Mouse (Mus musculus) limb, embryonic 10.5 days (tissue): ENCODE measurements around the gene Nckap5l. TPM values are rescaled to one million over a fixed set of nuclear protein-coding genes. Genes with fewer than 3 reads are reported as not detected.

ENCODE experiments used
- DNase-seq: peaks from one replicate; pipeline ENCODE4 v3.0.0-alpha.2; 2017; ENCODE audit warnings: low spot score
- H3K27ac ChIP-seq: fragments of 300-500 bp; sonication (generic); 2 replicates; pipeline ENCODE4 v1.5.1; 2016; ENCODE audit warnings: mild to moderate bottlenecking
- H3K27me3 ChIP-seq: fragments of 300-500 bp; sonication (generic); 2 replicates; pipeline ENCODE4 v1.6.1; 2016; ENCODE audit warnings: low read depth, mild to moderate bottlenecking; ENCODE audit not compliant: poor library complexity, severe bottlenecking
- H3K36me3 ChIP-seq: fragments of 300-500 bp; sonication (generic); 2 replicates; pipeline ENCODE4 v1.6.1; 2016; ENCODE audit warnings: mild to moderate bottlenecking, moderate library complexity
- H3K4me1 ChIP-seq: fragments of 300-500 bp; sonication (generic); 2 replicates; pipeline ENCODE4 v1.6.1; 2016
- H3K4me3 ChIP-seq: fragments of 300-500 bp; sonication (generic); 2 replicates; pipeline ENCODE4 v1.5.1; 2016; ENCODE audit warnings: mild to moderate bottlenecking, moderate library complexity
- H3K9me3 ChIP-seq: fragments of 300-500 bp; sonication (generic); replicated peaks from 2 replicates; pipeline ENCODE4 v1.6.1; 2016; ENCODE audit warnings: mild to moderate bottlenecking
- WGBS: fragments of 180-500 bp; shearing (Covaris S2); methylation state at CpG from one replicate; pipeline ENCODE4 v1.1.7; 2016; 5-methylcytosine and 5-hydroxymethylcytosine counted together
- polyA plus RNA-seq: library from polyadenylated mRNA; unstranded; fragments of >200 nt; fragmentation: Nextera tagmentation; extraction: Ambion mirVana; gene quantifications from 2 replicates; pipeline ENCODE4 v1.2.1, GENCODE M21; 2016

Gene Nckap5l
- polyA plus RNA-seq, 1 experiment from 2014 or later, result 17.4 TPM

GRCm38 (mm10) chr15:99438966-99439698 is 18.4 kb downstream of the Nckap5l start:
- Histone ChIP-seq H3K27ac (no peak overlapping the region), H3K27me3 (no peaks in the 10 kb centered on the region), H3K36me3 (peaks cover 65% of the 10 kb centered on the region), H3K4me1 (peaks cover 46% of the 10 kb centered on the region), H3K9me3 (no peaks in the 10 kb centered on the region), H3K4me3 (no peak overlapping the region)
- WGBS, result 86% methylated on average over 8 of the region's 8 CpGs
- DNase-seq, result no peak

DNA sequence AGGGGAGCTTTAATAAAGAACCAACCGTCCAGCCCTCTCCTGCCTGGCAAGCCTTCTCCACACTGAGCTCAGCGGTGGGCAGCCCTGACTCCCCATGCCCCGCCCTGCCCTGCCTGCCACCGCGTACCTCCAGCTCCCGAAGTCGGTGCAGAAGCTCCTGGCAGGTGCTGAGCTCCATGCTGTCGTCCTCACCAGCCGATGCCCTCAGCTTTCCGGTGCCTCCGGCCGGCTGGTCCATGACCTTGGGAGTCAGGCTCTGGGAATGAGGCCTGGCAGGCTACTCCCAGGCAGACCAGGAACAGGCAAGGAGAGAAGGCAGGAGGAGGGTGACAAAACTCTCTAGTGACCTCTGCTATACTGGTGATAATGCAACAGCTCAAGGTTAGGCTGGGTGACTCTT is 23.6 kb downstream of the Nckap5l start:
- Histone ChIP-seq H3K27ac (no peak overlapping the region), H3K27me3 (no peaks in the 10 kb centered on the region), H3K4me3 (no peak overlapping the region), H3K4me1 (peaks cover 46% of the 10 kb centered on the region), H3K36me3 (peaks cover 94% of the 10 kb centered on the region), H3K9me3 (no peaks in the 10 kb centered on the region)
- 90% methylated on average over 12 of the region's 12 CpGs for WGBS
- DNase-seq, result no peak

DNA sequence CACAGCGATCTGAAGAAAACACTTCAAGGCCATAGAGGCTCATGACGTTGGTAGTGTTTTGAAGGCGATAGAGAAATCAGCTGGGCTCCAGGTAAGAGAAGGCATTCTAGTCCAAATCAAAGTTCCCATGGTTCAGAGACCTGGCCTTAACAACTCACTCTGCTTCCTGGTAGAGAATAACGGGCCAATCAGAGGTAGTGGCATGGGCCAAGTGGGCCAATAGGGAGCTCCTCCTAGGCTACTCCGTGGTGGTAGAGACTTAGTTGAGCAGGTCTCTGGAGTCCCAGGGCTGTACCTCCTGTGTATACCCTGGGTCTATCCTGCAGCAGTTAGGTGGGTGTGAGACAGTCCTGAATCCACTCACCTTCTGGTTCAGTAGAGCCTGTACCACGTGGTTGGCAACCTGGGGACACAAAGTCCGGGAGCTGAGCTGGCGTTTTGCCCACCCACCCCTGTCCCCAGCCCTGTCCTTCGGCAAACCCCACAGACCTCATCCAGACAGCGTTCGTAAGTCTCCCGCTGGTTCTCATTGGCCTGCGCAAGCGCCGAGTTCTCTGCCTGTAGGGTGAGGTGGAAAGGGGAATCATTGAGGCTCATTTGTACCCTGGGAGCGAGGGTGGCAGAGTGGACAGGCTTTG is 24.3 kb downstream of the Nckap5l start:
- no peaks in the 10 kb centered on the region for H3K27me3 ChIP-seq
- H3K27ac ChIP-seq, result no peak overlapping the region
- H3K4me1 ChIP-seq, result peaks cover 42% of the 10 kb centered on the region
- H3K4me3 ChIP-seq, result no peak overlapping the region
- WGBS, result 93% methylated on average over 16 of the region's 16 CpGs
- peaks cover 93% of the 10 kb centered on the region for H3K36me3 ChIP-seq
- no peaks in the 10 kb centered on the region for H3K9me3 ChIP-seq
- no peak for DNase-seq

- H3K27ac ChIP-seq, result no peak overlapping the region
- H3K9me3 ChIP-seq, result no peaks in the 10 kb centered on the region
- no peak overlapping the region for H3K4me3 ChIP-seq
- DNase-seq, result no peak
- peaks cover 93% of the 10 kb centered on the region for H3K36me3 ChIP-seq
- 89% methylated on average over 8 of the region's 8 CpGs for WGBS
- no peaks in the 10 kb centered on the region for H3K27me3 ChIP-seq
- H3K4me1 ChIP-seq, result peaks cover 36% of the 10 kb centered on the region
Measured at GRCm38 (mm10) chr15:99431967-99432366, 25.6 kb downstream of the Nckap5l start.

DNA sequence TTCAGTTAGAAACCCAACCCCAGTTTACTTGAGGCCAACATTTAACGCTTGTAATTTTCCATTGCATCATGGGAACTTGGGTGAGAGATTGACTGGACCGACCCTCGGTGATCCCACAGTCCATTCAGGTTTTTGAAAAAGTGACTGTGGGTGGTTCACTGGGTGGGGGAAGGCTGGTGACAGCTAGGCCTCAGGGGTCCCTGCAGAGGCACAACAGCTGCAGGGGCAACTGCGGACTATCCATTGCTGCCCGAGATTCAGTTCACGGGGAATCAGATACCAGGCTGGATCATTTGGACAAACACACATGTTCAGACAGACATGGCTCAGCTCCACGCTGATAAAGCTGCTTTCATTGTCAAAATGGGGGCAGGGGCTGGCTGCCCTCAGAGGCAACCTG is 26.0 kb downstream of the Nckap5l start:
- Histone ChIP-seq H3K4me1 (peaks cover 31% of the 10 kb centered on the region), H3K36me3 (peaks cover 93% of the 10 kb centered on the region), H3K27ac (no peak overlapping the region), H3K4me3 (no peak overlapping the region), H3K9me3 (no peaks in the 10 kb centered on the region), H3K27me3 (no peaks in the 10 kb centered on the region)
- DNase-seq, result no peak
- 93% methylated on average over 7 of the region's 7 CpGs for WGBS

DNA sequence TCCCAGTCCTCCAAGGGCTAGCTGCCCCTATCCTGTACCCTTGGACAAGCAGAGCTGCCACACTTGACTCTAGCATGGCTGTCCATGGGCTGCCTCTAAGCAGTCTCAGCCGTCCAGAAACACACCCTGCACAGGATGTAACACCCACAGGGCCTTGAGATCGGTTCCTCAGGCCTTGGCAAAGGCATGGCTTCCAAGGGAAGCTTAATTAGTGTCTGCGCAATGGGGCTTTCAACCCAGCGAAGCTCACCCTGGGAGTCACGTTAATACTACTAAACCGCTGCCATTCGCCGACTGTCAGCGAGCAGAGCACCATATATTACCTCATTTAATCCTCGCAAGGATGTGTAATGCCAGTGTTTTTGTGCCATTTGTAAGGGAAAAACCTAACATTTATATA is 26.5 kb downstream of the Nckap5l start:
- H3K4me1 ChIP-seq, result peaks cover 27% of the 10 kb centered on the region
- no peak overlapping the region for H3K27ac ChIP-seq
- DNase-seq, result no peak
- WGBS, result 91% methylated on average over 10 of the region's 10 CpGs
- no peaks in the 10 kb centered on the region for H3K27me3 ChIP-seq
- no peak overlapping the region for H3K4me3 ChIP-seq
- H3K9me3 ChIP-seq, result no peaks in the 10 kb centered on the region
- peaks cover 93% of the 10 kb centered on the region for H3K36me3 ChIP-seq

- Histone ChIP-seq H3K27ac (0 out of 2 replicates have a peak overlapping the region, but pooled peaks have one; percentile 46), H3K4me3 (no peak overlapping the region), H3K9me3 (no peaks in the 10 kb centered on the region), H3K4me1 (peaks cover 23% of the 10 kb centered on the region), H3K36me3 (peaks cover 96% of the 10 kb centered on the region), H3K27me3 (no peaks in the 10 kb centered on the region)
- 83% methylated on average over 8 of the region's 8 CpGs for WGBS
- no peak for DNase-seq
Measured at GRCm38 (mm10) chr15:99430394-99430793, 27.2 kb downstream of the Nckap5l start.

DNA sequence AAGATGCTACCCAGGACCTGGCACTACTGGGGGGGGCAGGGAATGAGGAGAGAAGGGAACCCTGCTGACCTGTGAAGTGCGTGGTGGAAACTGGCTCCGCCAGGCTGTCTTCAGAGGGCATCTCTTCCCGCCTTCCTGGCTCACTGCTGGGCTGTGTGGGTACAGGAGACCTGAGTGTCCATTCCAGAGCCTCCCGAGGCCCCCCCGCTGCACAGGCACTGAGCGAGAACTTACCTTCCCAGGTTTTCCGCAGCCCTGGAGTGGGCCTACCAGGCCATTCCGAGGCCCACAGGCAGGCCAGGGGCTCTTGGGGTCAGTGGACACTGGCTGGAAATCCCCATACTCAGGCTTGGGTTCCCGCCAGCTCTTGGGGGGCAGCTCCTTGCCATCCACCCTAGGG is 33.7 kb downstream of the Nckap5l start:
- WGBS, result 92% methylated on average over 9 of the region's 9 CpGs
- H3K27me3 ChIP-seq, result no peaks in the 10 kb centered on the region
- no peaks in the 10 kb centered on the region for H3K9me3 ChIP-seq
- no peak overlapping the region for H3K4me3 ChIP-seq
- H3K27ac ChIP-seq, result peak overlapping the region; percentile 27; the same call in 1 of the 2 replicates
- peaks cover 38% of the 10 kb centered on the region for H3K4me1 ChIP-seq
- no peak for DNase-seq
- H3K36me3 ChIP-seq, result peaks cover 79% of the 10 kb centered on the region

DNA sequence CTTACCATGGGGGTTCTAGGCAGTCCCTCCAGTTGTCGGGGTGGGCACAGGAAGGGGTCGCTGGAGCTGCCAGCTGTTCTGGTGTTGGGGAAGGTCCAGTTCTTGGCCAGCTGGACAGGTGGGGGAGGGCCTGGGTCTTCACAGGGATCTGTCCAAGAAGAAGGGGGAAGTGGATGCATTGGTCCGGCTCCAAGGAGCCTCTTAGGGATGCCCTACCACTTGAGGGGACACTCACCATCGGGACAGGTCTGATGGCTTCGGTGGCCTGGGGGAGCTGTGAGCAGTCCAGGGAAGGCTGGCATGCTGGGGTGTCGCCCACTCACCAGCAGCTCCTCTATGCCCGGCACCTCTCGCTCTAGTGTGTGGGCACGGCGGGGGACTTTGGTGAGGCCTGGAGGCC is 34.4 kb downstream of the Nckap5l start:
- H3K4me3 ChIP-seq, result 0 out of 2 replicates have a peak overlapping the region, but pooled peaks have one; percentile 1
- 94% methylated on average over 10 of the region's 10 CpGs for WGBS
- peaks cover 72% of the 10 kb centered on the region for H3K36me3 ChIP-seq
- peaks cover 34% of the 10 kb centered on the region for H3K4me1 ChIP-seq
- H3K9me3 ChIP-seq, result no peaks in the 10 kb centered on the region
- no peak for DNase-seq
- H3K27ac ChIP-seq, result 0 out of 2 replicates have a peak overlapping the region, but pooled peaks have one; percentile 27
- H3K27me3 ChIP-seq, result no peaks in the 10 kb centered on the region

DNA sequence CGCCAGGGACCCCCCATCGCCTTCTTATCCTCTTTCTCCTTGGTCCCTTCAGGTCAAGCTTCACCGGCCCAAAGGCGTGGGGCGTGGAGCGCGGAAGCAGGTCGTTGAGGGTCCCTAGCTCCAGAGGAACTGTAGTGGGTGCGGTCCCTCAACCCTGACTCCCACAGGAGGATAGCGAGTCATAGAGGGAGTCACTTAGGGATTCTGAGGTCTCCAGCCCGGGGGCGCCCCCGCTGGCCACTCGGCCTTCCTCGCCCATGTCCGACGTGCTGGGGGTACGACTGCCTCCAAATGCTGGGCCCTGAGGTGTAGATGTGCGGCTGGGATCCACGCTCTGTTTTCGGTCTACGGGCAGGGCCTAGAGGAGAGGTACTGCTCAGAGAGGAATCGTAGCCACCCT is 35.0 kb downstream of the Nckap5l start:
- DNase-seq, result no peak
- H3K9me3 ChIP-seq, result no peaks in the 10 kb centered on the region
- H3K4me1 ChIP-seq, result peaks cover 39% of the 10 kb centered on the region
- H3K36me3 ChIP-seq, result peaks cover 66% of the 10 kb centered on the region
- H3K27me3 ChIP-seq, result no peaks in the 10 kb centered on the region
- 95% methylated on average over 23 of the region's 23 CpGs for WGBS
- peak overlapping the region; percentile 63; the same call in 1 of the 2 replicates for H3K27ac ChIP-seq
- 0 out of 2 replicates have a peak overlapping the region, but pooled peaks have one; percentile 1 for H3K4me3 ChIP-seq

DNA sequence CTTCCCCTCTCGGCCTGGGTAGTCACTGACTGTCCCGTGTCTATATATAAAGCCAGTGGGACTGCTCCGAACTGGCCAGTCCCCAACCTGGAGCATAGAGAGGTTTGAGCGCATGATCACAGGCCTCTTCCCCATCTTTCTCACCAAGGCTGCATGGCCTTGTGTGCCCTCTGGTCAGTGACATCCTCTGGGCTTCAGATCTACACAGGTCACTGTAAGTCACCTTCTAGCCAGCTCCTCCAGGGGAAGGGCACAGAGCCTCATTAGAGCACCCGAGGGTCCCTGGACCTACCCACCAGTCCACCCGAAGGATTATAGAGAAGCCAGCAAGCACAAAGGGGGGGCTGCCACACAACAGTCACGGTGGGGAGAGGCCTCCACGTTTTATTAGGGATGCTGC is 35.9 kb downstream of the Nckap5l start:
- H3K27ac ChIP-seq, result peak overlapping the region; percentile 93

GRCm38 (mm10) chr15:99421152-99421551 is 36.4 kb downstream of the Nckap5l start:
- H3K9me3 ChIP-seq, result no peaks in the 10 kb centered on the region
- WGBS, result 72% methylated on average over 9 of the region's 9 CpGs
- peaks cover 47% of the 10 kb centered on the region for H3K4me1 ChIP-seq
- no peaks in the 10 kb centered on the region for H3K27me3 ChIP-seq
- H3K36me3 ChIP-seq, result peaks cover 52% of the 10 kb centered on the region
- peak overlapping the region; percentile 93 for H3K27ac ChIP-seq
- DNase-seq, result no peak
- peak overlapping the region; percentile 25 for H3K4me3 ChIP-seq

More for the DNA sequence above, 35.9 kb downstream of the Nckap5l start:
- Histone ChIP-seq H3K4me1 (peaks cover 43% of the 10 kb centered on the region), H3K4me3 (0 out of 2 replicates have a peak overlapping the region, but pooled peaks have one; percentile 25), H3K9me3 (no peaks in the 10 kb centered on the region), H3K36me3 (peaks cover 57% of the 10 kb centered on the region), H3K27me3 (no peaks in the 10 kb centered on the region)
- WGBS, result 89% methylated on average over 8 of the region's 8 CpGs
- DNase-seq, result no peak

DNA sequence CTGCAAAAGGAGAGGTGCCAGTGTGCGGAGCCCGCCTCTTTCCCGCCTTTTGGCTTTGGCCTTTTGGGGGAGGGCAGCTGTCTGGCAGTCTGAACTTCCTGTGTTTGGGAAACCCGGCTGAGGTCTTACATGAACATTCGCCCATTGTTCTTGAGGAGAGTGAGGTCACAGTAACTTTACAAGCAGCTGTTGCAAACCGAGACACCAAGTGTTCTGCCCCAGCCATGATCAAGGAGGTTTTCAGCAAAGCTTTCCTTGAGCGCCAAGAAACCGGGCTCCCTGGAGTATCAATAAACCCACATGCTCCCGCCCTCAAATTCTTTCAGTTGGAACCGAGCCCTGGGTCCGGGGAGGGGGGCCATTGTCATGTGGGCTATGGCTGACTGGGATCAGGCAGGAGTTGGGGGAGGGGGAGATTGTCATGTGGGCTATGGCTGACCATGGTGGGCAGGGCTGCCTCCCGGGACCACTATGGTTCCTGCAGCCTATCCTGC is 37.0 kb downstream of the Nckap5l start:
- H3K27ac ChIP-seq, result peak overlapping the region; percentile 93
- WGBS, result 20% methylated on average over 12 of the region's 12 CpGs
- H3K27me3 ChIP-seq, result no peaks in the 10 kb centered on the region
- H3K9me3 ChIP-seq, result no peaks in the 10 kb centered on the region
- peaks cover 48% of the 10 kb centered on the region for H3K4me1 ChIP-seq
- H3K4me3 ChIP-seq, result peak overlapping the region; percentile 25
- peaks cover 46% of the 10 kb centered on the region for H3K36me3 ChIP-seq
- DNase-seq, result peak; percentile 81
